Mouse (Mus musculus) bone marrow macrophage, adult 2 months (primary cell): ENCODE results near the gene Arl4a.

Experiments
- CTCF ChIP-seq: IDR thresholded peaks from 2 replicates; pipeline ENCODE4 v1.5.1; 2012; ENCODE audit warnings: low read depth, mild to moderate bottlenecking, low read length, moderate library complexity
- POLR2A ChIP-seq: IDR thresholded peaks from 2 replicates; pipeline ENCODE4 v1.6.1; 2012; ENCODE audit warnings: mild to moderate bottlenecking, low read depth, low read length, borderline replicate concordance

- no peak for TF ChIP-seq CTCF
- TF ChIP-seq POLR2A = no peak
These were observed 63.6 kb downstream of the Arl4a start for GRCm38 (mm10) chr12:39974273-39974672.
